Mouse (Mus musculus): ENCODE data around the gene Rnpc3. TPM values are rescaled to one million over a fixed set of nuclear protein-coding genes. Genes with fewer than 3 reads are reported as not detected.
A peak's percentile ranks its signal among the peaks of the same experiment; 100 is the strongest.
"Not testable (repeated sequence)": the region's sequence is repeated elsewhere in the genome, so short reads cannot be mapped to it uniquely, and the experiment has no call there.

The Rnpc3 gene
- total RNA-seq (2014; rRNA removed): 26.1 and 32.3 TPM in 2 replicates
- polyA plus RNA-seq (2015; fragmentation: Nextera tagmentation; extraction: Ambion mirVana): 46.5 and 52.6 TPM in 2 replicates

DNA sequence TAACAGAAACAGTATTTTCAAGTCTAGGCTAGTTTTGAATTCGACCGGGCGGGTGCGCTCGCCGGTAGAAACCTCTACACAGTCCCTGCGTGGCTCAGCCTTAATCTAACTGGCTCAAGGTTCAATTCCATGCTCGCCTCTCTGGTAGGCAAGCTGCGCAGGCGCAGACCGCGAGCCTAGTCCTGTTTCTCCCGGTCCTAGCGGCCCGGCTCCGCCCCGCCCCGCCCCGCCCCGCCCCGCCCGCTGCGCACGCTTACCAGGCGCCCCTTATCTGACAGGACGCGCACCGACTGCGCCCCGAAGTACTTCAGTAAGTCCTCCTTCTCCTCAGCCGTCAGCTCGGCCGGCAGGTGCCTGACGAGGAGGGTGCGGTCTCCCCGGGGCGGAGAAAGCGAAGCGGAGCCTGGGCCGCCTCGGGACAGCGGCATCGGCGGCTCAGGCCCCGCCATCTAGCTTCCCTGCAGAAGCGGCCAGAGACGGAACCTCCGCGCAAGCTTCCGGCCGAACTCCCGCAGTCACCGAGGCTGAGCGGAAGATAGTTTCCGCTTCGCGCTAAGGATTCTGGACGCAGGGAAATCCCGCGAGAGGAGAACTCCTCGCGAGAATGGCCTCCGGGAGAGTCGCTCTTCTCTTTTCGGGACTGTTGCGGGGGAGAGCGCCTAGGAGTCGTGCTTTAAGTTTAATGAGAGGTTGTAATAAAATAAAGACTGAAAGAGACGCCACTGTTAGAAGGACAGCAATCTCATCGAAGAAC lies at the start of gene Rnpc3:
Rnpc3 (minus strand) TSS at position 544 of the 754 bp plus-strand sequence.
- DNase-seq (ENCODE audit: low spot score): peak; percentile 99
- 2% methylated on average over 69 of the region's 70 CpGs for WGBS
- Histone ChIP-seq H3K27me3 (ENCODE audit: insufficient read depth, low read length) (no peaks in the 10 kb centered on the region), H3K9ac (replicated peaks; ENCODE audit: low read length) (peak within 1 kb of the TSS; percentile 87), H3K4me1 (ENCODE audit: insufficient read depth, low read length) (no peaks in the 10 kb centered on the region), H3K4me2 (ENCODE audit: low read depth, low read length) (peak within 1 kb of the TSS; percentile 69), H3K36me3 (ENCODE audit: insufficient read depth, low read length) (no peaks in the 10 kb centered on the region), H3K4me3 (ENCODE audit: low read length) (peak within 1 kb of the TSS; percentile 73), H3K27ac (peak within 1 kb of the TSS; percentile 100), H3K9me3 (ENCODE audit: low read length) (no peaks in the 10 kb centered on the region)
- peak; percentile 98 for ATAC-seq
- peak; percentile 28; the same call in 1 of the 2 replicates for TF ChIP-seq CTCF (IDR thresholded peaks at IDR 0.05; ENCODE audit: low read depth)

DNA sequence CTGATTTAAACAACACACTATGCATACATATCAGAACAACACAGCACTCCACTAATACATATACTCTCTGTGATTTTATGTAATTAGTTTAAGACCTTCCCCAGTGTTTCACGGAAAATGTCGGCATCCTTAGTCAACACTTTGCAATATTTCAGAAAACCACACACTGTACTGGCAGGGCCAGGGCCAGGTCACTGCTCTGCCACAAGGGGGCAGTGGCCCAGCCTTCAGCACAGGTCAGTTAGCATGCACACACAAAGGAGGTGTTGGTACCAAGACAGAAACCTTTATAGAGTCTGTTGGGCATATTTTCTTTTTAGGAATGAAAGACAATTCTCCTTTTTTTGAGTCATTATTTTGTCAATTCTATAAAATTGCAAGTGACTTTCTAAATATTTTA lies 27.0 kb upstream of the Rnpc3 start:
- Histone ChIP-seq H3K27ac (no peak overlapping the region), H3K27me3 (ENCODE audit: insufficient read depth, low read length) (no peaks in the 10 kb centered on the region), H3K9me3 (ENCODE audit: low read length) (no peaks in the 10 kb centered on the region), H3K4me2 (ENCODE audit: low read depth, low read length) (no peak overlapping the region), H3K4me1 (ENCODE audit: insufficient read depth, low read length) (no peaks in the 10 kb centered on the region), H3K9ac (replicated peaks; ENCODE audit: low read length) (no peak overlapping the region), H3K36me3 (ENCODE audit: insufficient read depth, low read length) (no peaks in the 10 kb centered on the region), H3K4me3 (ENCODE audit: low read length) (no peak overlapping the region)
- WGBS: 70% methylated on average over 2 of the region's 2 CpGs
- DNase-seq (ENCODE audit: low spot score) (peak; percentile 36), ATAC-seq (0 out of 2 replicates have a peak, but pooled peaks have one; percentile 71)
- TF ChIP-seq CTCF (IDR thresholded peaks at IDR 0.05; ENCODE audit: low read depth): peak; percentile 72

DNA sequence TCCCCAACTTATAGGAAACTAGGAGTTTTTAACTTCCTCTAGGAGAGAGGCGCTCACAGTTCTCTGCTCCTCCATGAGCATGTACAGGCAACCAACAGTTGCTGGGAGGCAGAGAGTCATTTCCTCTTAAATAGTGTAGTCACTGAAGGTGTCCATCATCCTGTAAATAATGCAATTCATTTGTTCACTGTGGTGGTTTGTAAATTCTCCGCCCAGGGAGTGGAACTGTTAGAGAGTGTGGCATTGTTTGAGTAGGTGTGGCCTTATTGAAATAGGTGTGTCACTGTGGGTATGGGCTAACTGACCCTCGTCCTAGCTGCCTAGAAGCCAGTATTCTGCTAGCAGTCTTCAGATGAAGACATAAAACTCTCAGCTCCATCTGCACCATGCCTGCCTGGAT lies 24.4 kb upstream of the Rnpc3 start:
- H3K9me3 ChIP-seq (ENCODE audit: low read length): no peaks in the 10 kb centered on the region
- DNase-seq (ENCODE audit: low spot score) (no peak), ATAC-seq (no peak)
- no peaks in the 10 kb centered on the region for H3K27me3 ChIP-seq (ENCODE audit: insufficient read depth, low read length)
- H3K4me3 ChIP-seq (ENCODE audit: low read length): no peak overlapping the region
- no peak for TF ChIP-seq CTCF (IDR thresholded peaks at IDR 0.05; ENCODE audit: low read depth)
- H3K4me2 ChIP-seq (ENCODE audit: low read depth, low read length): no peak overlapping the region
- H3K36me3 ChIP-seq (ENCODE audit: insufficient read depth, low read length): no peaks in the 10 kb centered on the region
- WGBS: 83% methylated on average over 3 of the region's 3 CpGs
- H3K4me1 ChIP-seq (ENCODE audit: insufficient read depth, low read length): no peaks in the 10 kb centered on the region
- H3K9ac ChIP-seq (replicated peaks; ENCODE audit: low read length): no peak overlapping the region
- no peak overlapping the region for H3K27ac ChIP-seq

DNA sequence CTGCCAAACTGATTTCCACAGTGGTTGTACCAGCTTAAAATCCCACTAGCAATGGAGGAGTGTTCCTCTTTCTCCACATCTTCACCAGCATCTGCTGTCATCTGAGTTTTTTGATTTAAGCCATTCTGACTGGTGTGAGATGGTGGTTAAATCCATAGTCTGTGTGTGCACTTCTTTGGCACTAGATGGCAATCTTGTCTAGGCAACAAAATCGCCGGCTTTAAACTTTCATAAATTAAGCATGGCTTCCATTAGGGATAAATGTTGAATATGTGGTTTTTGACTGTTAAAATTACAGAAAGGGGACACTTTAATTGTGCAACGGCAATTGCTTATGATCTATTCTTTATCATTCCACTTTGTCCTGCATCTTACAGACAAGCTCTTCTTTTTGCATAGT lies 21.4 kb upstream of the Rnpc3 start:
- H3K4me2 ChIP-seq (ENCODE audit: low read depth, low read length); H3K4me3 ChIP-seq (ENCODE audit: low read length); H3K27ac ChIP-seq; H3K36me3 ChIP-seq (ENCODE audit: insufficient read depth, low read length); H3K27me3 ChIP-seq (ENCODE audit: insufficient read depth, low read length); H3K4me1 ChIP-seq (ENCODE audit: insufficient read depth, low read length); H3K9ac ChIP-seq (replicated peaks; ENCODE audit: low read length); H3K9me3 ChIP-seq (ENCODE audit: low read length): not testable (repeated sequence)
- peak; percentile 71 for TF ChIP-seq CTCF (IDR thresholded peaks at IDR 0.05; ENCODE audit: low read depth)
- 40% methylated on average over 3 of the region's 3 CpGs for WGBS
- ATAC-seq (0 out of 2 replicates have a peak, but pooled peaks have one; percentile 47), DNase-seq (ENCODE audit: low spot score) (peak; percentile 79)

DNA sequence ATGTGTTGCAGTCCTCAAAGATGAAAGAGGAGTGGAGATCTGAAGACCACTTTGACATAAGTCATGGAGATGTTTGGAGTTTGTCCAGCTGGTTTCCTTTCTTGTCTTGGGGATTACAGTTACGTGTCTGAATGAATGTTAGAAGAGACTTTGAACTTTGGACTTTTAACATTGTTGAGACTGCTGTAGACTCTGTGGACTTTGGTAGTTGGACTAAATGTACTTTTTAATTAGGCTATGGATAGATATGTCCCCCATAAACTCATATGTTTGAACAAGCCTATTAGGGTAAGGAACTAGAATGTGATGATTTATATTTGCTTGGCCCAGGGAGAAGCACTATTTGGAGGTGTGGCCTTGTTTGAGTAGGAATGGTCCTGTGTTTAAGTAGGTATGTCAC lies 9.6 kb upstream of the Rnpc3 start:
- no peak overlapping the region for H3K27ac ChIP-seq
- no peak for TF ChIP-seq CTCF (IDR thresholded peaks at IDR 0.05; ENCODE audit: low read depth)
- no peak for DNase-seq (ENCODE audit: low spot score)
- no peak overlapping the region for H3K4me2 ChIP-seq (ENCODE audit: low read depth, low read length)
- no peaks in the 10 kb centered on the region for H3K9me3 ChIP-seq (ENCODE audit: low read length)
- no peaks in the 10 kb centered on the region for H3K4me1 ChIP-seq (ENCODE audit: insufficient read depth, low read length)
- no peak overlapping the region for H3K9ac ChIP-seq (replicated peaks; ENCODE audit: low read length)
- no peak for ATAC-seq
- no peak overlapping the region for H3K4me3 ChIP-seq (ENCODE audit: low read length)
- H3K27me3 ChIP-seq (ENCODE audit: insufficient read depth, low read length): no peaks in the 10 kb centered on the region
- WGBS: 94% methylated on average over 1 of the region's 1 CpGs
- no peaks in the 10 kb centered on the region for H3K36me3 ChIP-seq (ENCODE audit: insufficient read depth, low read length)

DNA sequence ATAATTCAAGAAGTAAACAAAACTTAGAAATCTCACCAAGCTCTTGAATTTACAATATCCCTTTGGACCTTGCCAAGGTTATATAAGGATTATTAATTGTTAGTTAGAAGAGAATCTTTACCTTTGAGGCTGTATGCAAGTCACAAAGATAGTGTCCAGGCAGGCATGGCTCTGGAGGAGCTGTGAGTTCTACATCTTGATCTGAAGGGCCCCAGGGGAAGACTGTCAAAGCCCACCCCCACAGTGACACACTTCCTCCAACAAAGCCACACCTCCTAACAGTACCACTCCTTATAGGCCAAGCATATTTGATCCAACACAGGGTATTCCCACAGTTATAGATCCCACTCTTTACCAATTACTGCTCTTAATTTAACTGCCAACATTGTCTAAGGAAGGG lies 4.3 kb upstream of the Rnpc3 start:
- Histone ChIP-seq H3K4me1 (ENCODE audit: insufficient read depth, low read length) (no peaks in the 10 kb centered on the region), H3K27ac (no peak overlapping the region), H3K36me3 (ENCODE audit: insufficient read depth, low read length) (no peaks in the 10 kb centered on the region), H3K9ac (replicated peaks; ENCODE audit: low read length) (no peak overlapping the region), H3K27me3 (ENCODE audit: insufficient read depth, low read length) (no peaks in the 10 kb centered on the region), H3K4me2 (ENCODE audit: low read depth, low read length) (no peak overlapping the region), H3K9me3 (ENCODE audit: low read length) (no peaks in the 10 kb centered on the region), H3K4me3 (ENCODE audit: low read length) (no peak overlapping the region)
- no peak for DNase-seq (ENCODE audit: low spot score)
- TF ChIP-seq CTCF (IDR thresholded peaks at IDR 0.05; ENCODE audit: low read depth): no peak
- no peak for ATAC-seq

DNA sequence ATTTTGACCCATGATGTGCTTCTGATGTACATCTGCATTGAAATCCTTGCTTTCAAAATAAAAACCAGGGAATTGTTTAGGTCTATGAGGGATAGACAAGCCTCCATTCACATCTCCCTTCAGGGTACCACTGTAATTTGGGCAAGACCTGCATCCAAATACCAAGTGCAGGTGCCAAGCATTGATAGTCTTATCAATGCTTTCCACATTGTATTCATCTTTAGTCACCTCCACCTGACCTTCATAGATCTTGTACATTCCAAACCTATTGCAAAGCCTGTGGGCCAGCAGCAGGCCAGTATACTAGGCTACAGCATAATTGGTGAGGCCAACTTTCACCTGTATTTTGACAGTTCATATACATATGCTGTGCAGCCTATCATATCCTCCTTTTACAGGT lies 1.7 kb upstream of the Rnpc3 start:
- ATAC-seq (no peak), DNase-seq (ENCODE audit: low spot score) (no peak)
- H3K4me3 ChIP-seq (ENCODE audit: low read length): no peak overlapping the region
- H3K9ac ChIP-seq (replicated peaks; ENCODE audit: low read length): no peak overlapping the region
- H3K27me3 ChIP-seq (ENCODE audit: insufficient read depth, low read length): no peaks in the 10 kb centered on the region
- no peak overlapping the region for H3K27ac ChIP-seq
- no peak overlapping the region for H3K4me2 ChIP-seq (ENCODE audit: low read depth, low read length)
- no peak for TF ChIP-seq CTCF (IDR thresholded peaks at IDR 0.05; ENCODE audit: low read depth)
- no peaks in the 10 kb centered on the region for H3K4me1 ChIP-seq (ENCODE audit: insufficient read depth, low read length)
- H3K36me3 ChIP-seq (ENCODE audit: insufficient read depth, low read length): no peaks in the 10 kb centered on the region
- H3K9me3 ChIP-seq (ENCODE audit: low read length): no peaks in the 10 kb centered on the region

Measured in hindbrain, postnatal 0 days (tissue).